Mouse (Mus musculus) cerebellum, adult 2 months (tissue): ENCODE measurements around the gene Cacybp. TPM values are rescaled to one million over a fixed set of nuclear protein-coding genes. Genes with fewer than 3 reads are reported as not detected.

Source experiments
- DNase-seq, 2 experiments: peaks; one replicate each; pipeline ENCODE4 v3.0.0; 2021
- H3K27ac ChIP-seq: fragments of 200-500 bp; 2 replicates; pipeline ENCODE4 v1.5.1; 2012; ENCODE audit warnings: low read length, control low read depth, inconsistent platforms; ENCODE audit not compliant: insufficient read depth
- H3K27me3 ChIP-seq: fragments of 200-500 bp; 2 replicates; pipeline ENCODE4 v1.6.1; 2012; ENCODE audit warnings: inconsistent platforms, mild to moderate bottlenecking, low read length, moderate library complexity; ENCODE audit not compliant: control insufficient read depth, insufficient read depth
- H3K4me1 ChIP-seq: fragments of 200-500 bp; 2 replicates; pipeline ENCODE4 v1.6.1; 2011; ENCODE audit warnings: low read length; ENCODE audit not compliant: control insufficient read depth, insufficient read depth
- H3K4me3 ChIP-seq: fragments of 200-500 bp; replicated peaks from 2 replicates; pipeline ENCODE3; 2011; ENCODE audit warnings: mild to moderate bottlenecking, low read depth, low read length, control low read depth; ENCODE audit not compliant: insufficient read depth
- CTCF ChIP-seq: fragments of 200-500 bp; IDR thresholded peaks from 2 replicates; pipeline ENCODE4 v1.5.1; 2011; ENCODE audit warnings: low read depth, mild to moderate bottlenecking, control low read depth, low read length, moderate library complexity, borderline replicate concordance; ENCODE audit not compliant: insufficient read depth
- POLR2A ChIP-seq: fragments of 200-500 bp; IDR thresholded peaks from 2 replicates; pipeline ENCODE4 v1.6.1; 2011; ENCODE audit warnings: low read length, control low read depth, borderline replicate concordance; ENCODE audit not compliant: insufficient read depth
- WGBS: fragments of 180-500 bp; shearing (Covaris S2); methylation state at CpG from one replicate; pipeline ENCODE4 v1.1.7; 2018; 5-methylcytosine and 5-hydroxymethylcytosine counted together
- polyA plus RNA-seq: library from polyadenylated mRNA; depleted of rRNA; stranded (reverse); fragments of >200 nt; gene quantifications from 2 replicates; pipeline ENCODE4 v1.2.3, GENCODE M21; 2012

Gene Cacybp
- polyA plus RNA-seq, 1 experiment, result 55.9 TPM

GRCm38 (mm10) chr1:160214171-160214570 is 1.5 kb upstream of the Cacybp start:
- Histone ChIP-seq H3K27ac (no peak overlapping the region), H3K4me3 (no peak overlapping the region)

GRCm38 (mm10) chr1:160212123-160212691 is 468 bp downstream of the Cacybp start:
- Histone ChIP-seq H3K4me3 (peak overlapping the region; percentile 70), H3K4me1 (peaks cover 2% of the 10 kb centered on the region; the same call in 1 of the 2 replicates), H3K27me3 (no peaks in the 10 kb centered on the region), H3K27ac (peak overlapping the region; percentile 49)
- under 1% methylated on average over 45 of the region's 45 CpGs for WGBS
- no peak for TF ChIP-seq POLR2A
- no peak for TF ChIP-seq CTCF
- DNase-seq, result no peak

More at GRCm38 (mm10) chr1:160214171-160214570, 1.5 kb upstream of the Cacybp start:
- Histone ChIP-seq H3K4me1 (peaks cover 2% of the 10 kb centered on the region; the same call in 1 of the 2 replicates), H3K27me3 (no peaks in the 10 kb centered on the region)
- TF ChIP-seq POLR2A (no peak), CTCF (no peak)
- WGBS, result 61% methylated on average over 7 of the region's 7 CpGs
- no peak for DNase-seq

GRCm38 (mm10) chr1:160211597-160212122 is 1.0 kb downstream of the Cacybp start:
- no peak overlapping the region for H3K27ac ChIP-seq
- peaks cover 2% of the 10 kb centered on the region; the same call in 1 of the 2 replicates for H3K4me1 ChIP-seq
- no peak for TF ChIP-seq CTCF
- TF ChIP-seq POLR2A, result no peak
- WGBS, result 1% methylated on average over 8 of the region's 8 CpGs
- H3K4me3 ChIP-seq, result peak overlapping the region; percentile 70
- no peak for DNase-seq
- H3K27me3 ChIP-seq, result no peaks in the 10 kb centered on the region

GRCm38 (mm10) chr1:160210566-160210965 is 2.1 kb downstream of the Cacybp start:
- Histone ChIP-seq H3K4me1 (peaks cover 2% of the 10 kb centered on the region; the same call in 1 of the 2 replicates), H3K27me3 (no peaks in the 10 kb centered on the region), H3K4me3 (no peak overlapping the region), H3K27ac (no peak overlapping the region)
- no peak for TF ChIP-seq CTCF
- TF ChIP-seq POLR2A, result no peak
- DNase-seq, result no peak
- 12% methylated on average over 3 of the region's 3 CpGs for WGBS

- DNase-seq, result no peak
- peaks cover 2% of the 10 kb centered on the region; the same call in 1 of the 2 replicates for H3K4me1 ChIP-seq
- TF ChIP-seq POLR2A, result no peak
- TF ChIP-seq CTCF, result no peak
- no peak overlapping the region for H3K27ac ChIP-seq
- no peak overlapping the region for H3K4me3 ChIP-seq
- no peaks in the 10 kb centered on the region for H3K27me3 ChIP-seq
- 33% methylated on average over 2 of the region's 2 CpGs for WGBS
These were observed 2.8 kb downstream of the Cacybp start for GRCm38 (mm10) chr1:160209844-160210243.

- no peak overlapping the region for H3K27ac ChIP-seq
- DNase-seq, result no peak
- H3K27me3 ChIP-seq, result no peaks in the 10 kb centered on the region
- TF ChIP-seq POLR2A (no peak), CTCF (no peak)
- no peak overlapping the region for H3K4me3 ChIP-seq
- H3K4me1 ChIP-seq, result no peaks in the 10 kb centered on the region
These were observed 7.2 kb downstream of the Cacybp start for GRCm38 (mm10) chr1:160205486-160205885.

- WGBS, result 0% methylated on average over 13 of the region's 13 CpGs
These were observed 17.4 kb downstream of the Cacybp start for GRCm38 (mm10) chr1:160195337-160195663.

GRCm38 (mm10) chr1:160194529-160195336 is 17.9 kb downstream of the Cacybp start, which contains the start of gene Mrps14:
Mrps14 (plus strand) TSS chr1:160195215.
- peak; percentile 53 for TF ChIP-seq POLR2A
- peak; percentile 78 for TF ChIP-seq CTCF
- Histone ChIP-seq H3K4me1 (peaks cover 4% of the 10 kb centered on the region; the same call in 1 of the 2 replicates), H3K27ac (peak within 1 kb of the TSS; percentile 69), H3K27me3 (no peaks in the 10 kb centered on the region), H3K4me3 (peak within 1 kb of the TSS; percentile 99)
- DNase-seq, result peak; percentile 98 to 99
- WGBS, result 4% methylated on average over 31 of the region's 31 CpGs

More at GRCm38 (mm10) chr1:160195337-160195663, 17.4 kb downstream of the Cacybp start:
- no peak for TF ChIP-seq POLR2A
- no peak for TF ChIP-seq CTCF
- no peak for DNase-seq
- peak overlapping the region; percentile 99 for H3K4me3 ChIP-seq
- no peaks in the 10 kb centered on the region for H3K27me3 ChIP-seq
- peak overlapping the region; percentile 69 for H3K27ac ChIP-seq
- peaks cover 4% of the 10 kb centered on the region; the same call in 1 of the 2 replicates for H3K4me1 ChIP-seq
